Mouse (Mus musculus): ENCODE results near the gene Sec23ip.

GRCm38 (mm10) chr7:128727701-128728100 lies 17.0 kb upstream of the Sec23ip start:
- TF ChIP-seq MAFK (IDR thresholded peaks at IDR 0.05; ENCODE audit: insufficient read depth, low read depth, low read length) (no peak), HCFC1 (IDR thresholded peaks at IDR 0.05; ENCODE audit: borderline replicate concordance, insufficient read depth, low read length) (no peak), ZC3H11A (IDR thresholded peaks at IDR 0.05; ENCODE audit: borderline replicate concordance, low read depth, low read length) (no peak)

Measured in ES-E14 (cell line).